Mouse (Mus musculus) CD4-positive, CD25-positive, alpha-beta regulatory T cell (primary cell): ENCODE results near the gene Gm11034. TPM values are rescaled to one million over a fixed set of nuclear protein-coding genes. Genes with fewer than 3 reads are reported as not detected.

Experiments used
- polyA plus RNA-seq: library from polyadenylated mRNA; unstranded; fragments of 100-300 nt; shearing (Covaris generic); gene quantifications from one replicate; pipeline ENCODE4 v1.2.1, GENCODE M21; 2017

The Gm11034 gene
- not detected for polyA plus RNA-seq

GRCm38 (mm10) chr8:72213536-72213935, at the start of gene Gm11034:
Gene Gm11034 (minus strand): TSS chr8:72213636.

GRCm38 (mm10) chr8:72239499-72240402, 26.3 kb upstream of the Gm11034 start, which contains the start of gene Ap1m1:
Gene Ap1m1 (plus strand): TSS chr8:72240018.

DNA sequence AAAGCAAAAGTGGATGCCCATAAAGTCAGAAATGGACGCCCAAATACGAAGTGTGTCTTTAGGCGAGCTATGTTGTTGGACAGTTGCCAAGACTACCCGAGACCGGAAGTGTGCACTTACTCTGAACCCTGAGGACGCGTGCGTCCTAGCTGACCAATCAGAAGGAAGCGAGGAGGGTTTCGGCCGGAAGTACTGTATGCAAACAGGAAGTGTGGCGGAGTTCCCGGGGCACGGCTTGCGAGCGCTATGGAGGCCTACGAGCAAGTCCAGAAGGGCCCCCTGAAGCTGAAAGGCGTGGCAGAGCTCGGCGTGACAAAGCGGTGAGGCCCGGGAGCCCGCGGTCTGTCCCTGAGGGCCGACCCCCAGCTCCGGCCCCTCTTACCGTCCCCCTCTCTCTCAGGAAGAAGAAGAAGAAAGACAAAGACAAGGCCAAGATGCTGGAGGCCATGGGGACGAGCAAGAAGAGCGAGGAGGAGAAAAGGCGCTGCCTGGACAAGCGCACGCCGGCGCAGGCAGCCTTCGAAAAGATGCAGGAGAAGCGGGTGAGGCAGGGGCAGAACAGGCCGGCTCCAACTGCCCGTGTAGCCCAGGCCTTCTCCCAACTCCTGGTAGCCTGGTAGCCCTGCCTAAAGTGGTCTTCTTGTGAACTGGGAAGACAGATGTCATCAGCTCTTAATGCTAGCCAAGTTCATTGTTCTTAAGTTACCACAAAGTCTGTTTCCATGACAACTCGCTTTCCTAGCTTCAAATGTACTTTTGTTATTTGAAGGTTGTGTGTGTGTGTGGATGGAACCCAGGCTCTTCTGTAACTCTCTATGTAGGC, 6.3 kb upstream of the Gm11034 start, which contains the start of gene Fam32a:
Gene Fam32a, plus strand, starts transcription at position 190 of the 823 bp plus-strand sequence.

DNA sequence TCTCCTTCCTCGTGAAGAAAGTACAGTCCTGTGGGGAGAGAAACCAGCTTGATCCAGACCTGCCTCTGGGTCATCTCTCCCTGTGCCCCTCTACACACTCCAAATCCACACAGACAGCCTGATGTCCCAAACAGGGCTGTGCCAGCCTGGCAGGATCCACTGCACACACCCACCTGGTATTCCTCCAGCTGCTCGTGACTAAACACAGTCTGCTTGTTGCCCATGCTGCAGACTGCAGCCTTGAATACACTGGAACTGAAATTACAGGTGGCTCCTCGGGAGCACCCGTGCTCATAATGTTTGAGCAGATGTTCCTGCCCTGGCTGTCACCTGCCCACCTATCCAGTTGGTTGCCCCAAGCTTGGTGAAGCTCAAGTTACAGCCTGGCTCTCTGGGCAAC, 685 bp downstream of the Gm11034 start, which contains the start of gene Cib3:
Gene Cib3, minus strand, starts transcription at position 87 of the 400 bp plus-strand sequence.

DNA sequence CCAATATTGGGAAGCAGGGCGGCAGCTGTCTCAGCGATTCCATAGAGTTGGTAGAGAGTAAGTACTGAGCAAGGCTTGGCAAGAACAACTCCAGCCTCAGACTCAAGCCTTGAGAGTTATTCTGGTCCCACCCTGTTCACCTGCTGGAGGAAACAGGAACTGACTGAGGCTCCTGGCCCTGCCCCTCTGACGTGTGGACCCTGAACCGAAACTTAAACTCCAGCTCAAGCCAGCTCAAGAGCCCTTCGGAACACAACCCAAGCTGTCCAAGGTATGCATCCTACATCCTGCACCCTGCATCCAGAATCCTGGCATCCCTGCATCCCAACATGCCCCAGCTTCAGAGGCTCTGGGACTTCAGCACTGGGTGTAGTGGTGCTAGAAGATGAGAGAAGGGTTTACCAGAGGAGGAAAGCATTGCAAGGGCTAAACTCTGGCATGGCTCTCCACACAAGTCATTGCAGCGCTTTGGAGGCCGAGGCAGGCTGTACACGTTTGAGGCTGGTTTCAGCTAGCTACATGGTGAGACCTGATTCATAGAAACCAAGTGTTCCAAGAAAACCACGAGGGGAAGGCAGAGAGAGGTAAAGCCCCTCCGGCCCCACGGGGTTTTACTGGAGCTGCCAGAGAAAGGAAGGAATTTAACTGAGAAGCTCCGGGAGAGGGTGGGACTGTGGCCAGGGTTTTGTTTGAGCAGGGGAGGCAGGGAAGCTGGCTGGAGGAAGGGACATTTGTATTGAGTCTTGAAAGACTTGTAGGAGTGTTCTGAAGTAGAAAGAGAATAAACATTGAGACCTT, 23.8 kb downstream of the Gm11034 start, which contains the start of gene Hsh2d:
Gene Hsh2d, plus strand, starts transcription at position 222 of the 798 bp plus-strand sequence.

Other genes with a start within 250 kb of the Gm11034 start
- 0.65 TPM for gene Cyp4f18, start 204.0 kb downstream of the Gm11034 start, polyA plus RNA-seq
- not detected for gene Olfr372, start 172.4 kb downstream of the Gm11034 start, polyA plus RNA-seq
- gene Olfr373, start 130.5 kb downstream of the Gm11034 start, polyA plus RNA-seq = 0.23 TPM
- 0.11 TPM for gene Olfr374, start 106.6 kb downstream of the Gm11034 start, polyA plus RNA-seq
- gene Tpm4, start 78.7 kb downstream of the Gm11034 start, polyA plus RNA-seq = 288 TPM
- 174 TPM for gene Rab8a, start 52.4 kb downstream of the Gm11034 start, polyA plus RNA-seq
- 36.2 TPM for gene Hsh2d, start 24.0 kb downstream of the Gm11034 start, polyA plus RNA-seq
- gene Cib3, start 799 bp downstream of the Gm11034 start, polyA plus RNA-seq = not detected
- 124 TPM for gene Fam32a, start 6.1 kb upstream of the Gm11034 start, polyA plus RNA-seq
- 191 TPM for gene Ap1m1, start 26.4 kb upstream of the Gm11034 start, polyA plus RNA-seq
- gene Gm10282, start 91.6 kb upstream of the Gm11034 start, polyA plus RNA-seq = 3.6 TPM
- gene Klf2, start 105.4 kb upstream of the Gm11034 start, polyA plus RNA-seq = 663 TPM
- gene Eps15l1, start 207.8 kb upstream of the Gm11034 start, polyA plus RNA-seq = 55.7 TPM
- gene Calr3, start 230.2 kb upstream of the Gm11034 start, polyA plus RNA-seq = 0.81 TPM
- 9.3 TPM for gene 1700030K09Rik, start 230.2 kb upstream of the Gm11034 start, polyA plus RNA-seq